Mouse (Mus musculus): ENCODE data around the gene Chchd4. TPM values are rescaled to one million over a fixed set of nuclear protein-coding genes. Genes with fewer than 3 reads are reported as not detected.
A peak's percentile ranks its signal among the peaks of the same experiment; 100 is the strongest.
"Not testable (repeated sequence)": the region's sequence is repeated elsewhere in the genome, so short reads cannot be mapped to it uniquely, and the experiment has no call there.

Gene Chchd4
- polyA plus RNA-seq, 1 experiment from 2014 or later, result 18.9 TPM

GRCm38 (mm10) chr6:91471427-91471826 lies 1.9 kb downstream of the Chchd4 start:
- H3K9ac ChIP-seq; H3K9me3 ChIP-seq; H3K4me3 ChIP-seq; H3K27ac ChIP-seq; ATAC-seq (ENCODE audit: insufficient number of reproducible peaks, low FRiP score, low TSS enrichment, low read depth); H3K27me3 ChIP-seq: not testable (repeated sequence)
- 92% methylated on average over 3 of the region's 3 CpGs for WGBS
- Histone ChIP-seq H3K4me2 (0 out of 2 replicates have a peak overlapping the region, but pooled peaks have one; percentile 76), H3K36me3 (peaks cover 46% of the 10 kb centered on the region), H3K4me1 (peaks cover 21% of the 10 kb centered on the region)

GRCm38 (mm10) chr6:91470712-91471111 lies 2.6 kb downstream of the Chchd4 start:
- WGBS, result 79% methylated on average over 2 of the region's 2 CpGs
- Histone ChIP-seq H3K9me3 (no peaks in the 10 kb centered on the region), H3K4me3 (no peak overlapping the region), H3K9ac (no peak overlapping the region), H3K4me1 (peaks cover 21% of the 10 kb centered on the region), H3K27ac (no peak overlapping the region), H3K27me3 (no peaks in the 10 kb centered on the region), H3K36me3 (peaks cover 50% of the 10 kb centered on the region), H3K4me2 (no peak overlapping the region)
- no peak for ATAC-seq (ENCODE audit: insufficient number of reproducible peaks, low FRiP score, low TSS enrichment, low read depth)

GRCm38 (mm10) chr6:91467106-91467505 lies 6.2 kb downstream of the Chchd4 start:
- no peak for ATAC-seq (ENCODE audit: insufficient number of reproducible peaks, low FRiP score, low TSS enrichment, low read depth)
- H3K36me3 ChIP-seq, result peaks cover 80% of the 10 kb centered on the region

GRCm38 (mm10) chr6:91465756-91466155 lies 7.6 kb downstream of the Chchd4 start:
- H3K4me2 ChIP-seq, result no peak overlapping the region
- H3K9me3 ChIP-seq, result no peaks in the 10 kb centered on the region
- 94% methylated on average over 2 of the region's 2 CpGs for WGBS
- H3K36me3 ChIP-seq, result peaks cover 78% of the 10 kb centered on the region
- ATAC-seq (ENCODE audit: insufficient number of reproducible peaks, low FRiP score, low TSS enrichment, low read depth), result no peak
- H3K27ac ChIP-seq, result no peak overlapping the region
- H3K4me3 ChIP-seq, result no peak overlapping the region
- no peak overlapping the region for H3K9ac ChIP-seq
- no peaks in the 10 kb centered on the region for H3K4me1 ChIP-seq
- H3K27me3 ChIP-seq, result no peaks in the 10 kb centered on the region

More at GRCm38 (mm10) chr6:91467106-91467505, 6.2 kb downstream of the Chchd4 start:
- H3K9ac ChIP-seq, result no peak overlapping the region
- H3K4me1 ChIP-seq, result peaks cover 6% of the 10 kb centered on the region
- no peaks in the 10 kb centered on the region for H3K9me3 ChIP-seq
- WGBS, result 82% methylated on average over 1 of the region's 1 CpGs
- no peak overlapping the region for H3K4me2 ChIP-seq
- H3K4me3 ChIP-seq, result no peak overlapping the region
- no peaks in the 10 kb centered on the region for H3K27me3 ChIP-seq
- no peak overlapping the region for H3K27ac ChIP-seq

- no peak overlapping the region for H3K4me3 ChIP-seq
- H3K27ac ChIP-seq, result no peak overlapping the region
- no peak for ATAC-seq (ENCODE audit: insufficient number of reproducible peaks, low FRiP score, low TSS enrichment, low read depth)
- H3K27me3 ChIP-seq, result no peaks in the 10 kb centered on the region
- H3K36me3 ChIP-seq, result peaks cover 19% of the 10 kb centered on the region
- H3K4me1 ChIP-seq, result no peaks in the 10 kb centered on the region
- 93% methylated on average over 1 of the region's 1 CpGs for WGBS
- H3K4me2 ChIP-seq, result no peak overlapping the region
- no peak overlapping the region for H3K9ac ChIP-seq
- H3K9me3 ChIP-seq, result no peaks in the 10 kb centered on the region
Measured at GRCm38 (mm10) chr6:91459471-91459870, 13.9 kb downstream of the Chchd4 start.

- H3K4me1 ChIP-seq, result no peaks in the 10 kb centered on the region
- no peak overlapping the region for H3K4me3 ChIP-seq
- no peak for ATAC-seq (ENCODE audit: insufficient number of reproducible peaks, low FRiP score, low TSS enrichment, low read depth)
- WGBS, result 32% methylated on average over 5 of the region's 5 CpGs
- no peak overlapping the region for H3K9ac ChIP-seq
- no peaks in the 10 kb centered on the region for H3K27me3 ChIP-seq
- H3K27ac ChIP-seq, result no peak overlapping the region
- no peak overlapping the region for H3K4me2 ChIP-seq
- no peaks in the 10 kb centered on the region for H3K9me3 ChIP-seq
- no peaks in the 10 kb centered on the region for H3K36me3 ChIP-seq
Measured at GRCm38 (mm10) chr6:91454546-91454945, 18.8 kb downstream of the Chchd4 start.

GRCm38 (mm10) chr6:91452056-91452455 lies 21.3 kb downstream of the Chchd4 start:
- no peak overlapping the region for H3K9ac ChIP-seq
- WGBS, result 48% methylated on average over 1 of the region's 1 CpGs
- no peak overlapping the region for H3K4me2 ChIP-seq
- no peak overlapping the region for H3K4me3 ChIP-seq
- no peak for ATAC-seq (ENCODE audit: insufficient number of reproducible peaks, low FRiP score, low TSS enrichment, low read depth)
- no peaks in the 10 kb centered on the region for H3K9me3 ChIP-seq
- no peaks in the 10 kb centered on the region for H3K36me3 ChIP-seq
- no peak overlapping the region for H3K27ac ChIP-seq
- H3K27me3 ChIP-seq, result no peaks in the 10 kb centered on the region
- H3K4me1 ChIP-seq, result no peaks in the 10 kb centered on the region

GRCm38 (mm10) chr6:91449472-91450225 lies 23.7 kb downstream of the Chchd4 start:
- Histone ChIP-seq H3K4me1 (no peaks in the 10 kb centered on the region), H3K9me3 (no peaks in the 10 kb centered on the region), H3K4me2 (no peak overlapping the region), H3K4me3 (no peak overlapping the region), H3K27ac (no peak overlapping the region), H3K36me3 (no peaks in the 10 kb centered on the region), H3K9ac (no peak overlapping the region), H3K27me3 (0 out of 2 replicates have a peak, but pooled peaks cover 4% of the 10 kb centered on the region)
- no peak for ATAC-seq (ENCODE audit: insufficient number of reproducible peaks, low FRiP score, low TSS enrichment, low read depth)
- WGBS, result 43% methylated on average over 3 of the region's 3 CpGs

- H3K27me3 ChIP-seq, result 0 out of 2 replicates have a peak, but pooled peaks cover 4% of the 10 kb centered on the region
- peaks cover 5% of the 10 kb centered on the region for H3K4me1 ChIP-seq
- no peaks in the 10 kb centered on the region for H3K9me3 ChIP-seq
- no peak overlapping the region for H3K4me3 ChIP-seq
- no peak overlapping the region for H3K9ac ChIP-seq
- H3K27ac ChIP-seq, result no peak overlapping the region
- H3K36me3 ChIP-seq, result no peaks in the 10 kb centered on the region
- ATAC-seq (ENCODE audit: insufficient number of reproducible peaks, low FRiP score, low TSS enrichment, low read depth), result no peak
- 75% methylated on average over 3 of the region's 3 CpGs for WGBS
- no peak overlapping the region for H3K4me2 ChIP-seq
Measured at GRCm38 (mm10) chr6:91445316-91445715, 28.0 kb downstream of the Chchd4 start.

- H3K27ac ChIP-seq, result peak overlapping the region; percentile 77
- H3K27me3 ChIP-seq, result peaks cover 12% of the 10 kb centered on the region; the same call in 1 of the 2 replicates
- no peak for ATAC-seq (ENCODE audit: insufficient number of reproducible peaks, low FRiP score, low TSS enrichment, low read depth)
Measured at GRCm38 (mm10) chr6:91441145-91441662, 32.1 kb downstream of the Chchd4 start.

GRCm38 (mm10) chr6:91440474-91441144 lies 32.7 kb downstream of the Chchd4 start:
- Histone ChIP-seq H3K4me1 (peaks cover 5% of the 10 kb centered on the region), H3K9me3 (no peaks in the 10 kb centered on the region), H3K27ac (peak overlapping the region; percentile 77), H3K4me3 (peak overlapping the region; percentile 63), H3K36me3 (no peaks in the 10 kb centered on the region), H3K9ac (peak overlapping the region; percentile 53), H3K27me3 (peaks cover 12% of the 10 kb centered on the region; the same call in 1 of the 2 replicates), H3K4me2 (peak overlapping the region; percentile 91)
- ATAC-seq (ENCODE audit: insufficient number of reproducible peaks, low FRiP score, low TSS enrichment, low read depth), result peak; percentile 89
- 2% methylated on average over 30 of the region's 30 CpGs for WGBS

More at GRCm38 (mm10) chr6:91441145-91441662, 32.1 kb downstream of the Chchd4 start:
- Histone ChIP-seq H3K4me2 (peak overlapping the region; percentile 91), H3K4me1 (peaks cover 5% of the 10 kb centered on the region), H3K4me3 (peak overlapping the region; percentile 63), H3K9me3 (no peaks in the 10 kb centered on the region), H3K9ac (peak overlapping the region; percentile 53), H3K36me3 (no peaks in the 10 kb centered on the region)
- 4% methylated on average over 19 of the region's 19 CpGs for WGBS

- H3K4me2 ChIP-seq, result no peak overlapping the region
- no peak for ATAC-seq (ENCODE audit: insufficient number of reproducible peaks, low FRiP score, low TSS enrichment, low read depth)
- H3K9me3 ChIP-seq, result no peaks in the 10 kb centered on the region
- H3K4me1 ChIP-seq, result no peaks in the 10 kb centered on the region
- H3K27me3 ChIP-seq, result peaks cover 7% of the 10 kb centered on the region; the same call in 1 of the 2 replicates
- H3K9ac ChIP-seq, result no peak overlapping the region
- no peak overlapping the region for H3K4me3 ChIP-seq
- no peak overlapping the region for H3K27ac ChIP-seq
- WGBS, result 60% methylated on average over 4 of the region's 4 CpGs
- no peaks in the 10 kb centered on the region for H3K36me3 ChIP-seq
Measured at GRCm38 (mm10) chr6:91424151-91424550, 49.2 kb downstream of the Chchd4 start.
